Mouse (Mus musculus) CD4-positive naive resting alpha-beta T cell, adult 76 days (primary cell): ENCODE measurements around the gene Limk1. TPM values are rescaled to one million over a fixed set of nuclear protein-coding genes. Genes with fewer than 3 reads are reported as not detected.

ENCODE experiments used
- total RNA-seq: library from RNA; stranded (reverse); gene quantifications from one replicate; pipeline ENCODE4 v1.2.4, GENCODE M21; 2023

Limk1 gene
- 15.0 TPM for total RNA-seq

GRCm38 (mm10) chr5:134688086-134688717 lies at the start of gene Limk1:
TSS of gene Limk1 (minus strand) at chr5:134688598.

GRCm38 (mm10) chr5:134639269-134639682 lies 49.1 kb downstream of the Limk1 start, which contains the start of gene Eif4h:
TSS of gene Eif4h (minus strand) at chr5:134639490.

DNA sequence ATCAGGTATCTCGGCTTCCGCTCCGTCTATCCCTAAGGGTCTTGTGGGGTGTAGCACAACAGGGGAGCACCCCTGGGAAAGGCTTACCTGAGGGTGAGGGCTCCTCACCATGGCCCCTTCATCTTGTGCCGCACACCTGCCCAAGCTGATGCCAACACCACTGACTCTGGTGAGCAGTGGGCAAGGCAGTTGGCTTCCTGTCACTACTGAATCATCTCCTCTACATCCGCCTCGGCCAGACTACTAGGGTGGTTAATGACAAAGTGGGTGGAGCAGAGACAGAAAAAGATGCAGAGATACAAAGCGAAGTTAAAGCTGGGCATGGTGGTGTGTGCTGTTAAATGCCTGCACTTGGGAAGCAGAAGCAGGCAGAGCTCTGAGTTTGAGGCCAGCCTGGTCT lies 73.6 kb downstream of the Limk1 start, which contains the start of gene Lat2:
Gene Lat2 (minus strand): TSS at position 224 of the 400 bp plus-strand sequence.

Other genes starting within 250 kb of the Limk1 start
- gene Gtf2ird1, start 231.9 kb downstream of the Limk1 start, total RNA-seq = 20.6 TPM
- 5.5 TPM for gene Clip2, start 136.2 kb downstream of the Limk1 start, total RNA-seq
- not detected for gene Syna, start 128.4 kb downstream of the Limk1 start, total RNA-seq
- 78.6 TPM for gene Rfc2, start 107.2 kb downstream of the Limk1 start, total RNA-seq
- gene Lat2, start 73.6 kb downstream of the Limk1 start, total RNA-seq = 32.0 TPM
- gene Eif4h, start 49.1 kb downstream of the Limk1 start, total RNA-seq = 286 TPM
- not detected for gene Eln, start 58.7 kb upstream of the Limk1 start, total RNA-seq
- gene Tmem270, start 218.1 kb upstream of the Limk1 start, total RNA-seq = not detected
- gene Cldn13, start 226.9 kb upstream of the Limk1 start, total RNA-seq = not detected
- 13.4 TPM for gene Mettl27, start 243.8 kb upstream of the Limk1 start, total RNA-seq